Comparison of ENCODE assay signal across 8 mouse cellular contexts in genomic region chr15:100683041-100683440, GRCm38 (mm10). TPM values are rescaled to one million over a fixed set of nuclear protein-coding genes. Genes with fewer than 3 reads are reported as not detected.
DNase-seq lines count a peak whose midpoint lies in the region; ATAC-seq lines count a peak whose summit lies in the region.

No protein-coding gene starts in this region.

- no peaks in the 10 kb centered on the region for H3K27me3 ChIP-seq in forebrain, embryonic 11.5 days (ENCODE audit: control insufficient read depth, insufficient read depth, low read length)
- no peaks in the 10 kb centered on the region for H3K27me3 ChIP-seq in forebrain, embryonic 16.5 days (replicated peaks; ENCODE audit: control insufficient read depth, insufficient read depth, low read length)

- H3K4me3 ChIP-seq in forebrain, embryonic 11.5 days (ENCODE audit: low read depth, low read length), result no peak overlapping the region
- H3K4me3 ChIP-seq in forebrain, embryonic 16.5 days (replicated peaks; ENCODE audit: low read length), result no peak overlapping the region

- no peak overlapping the region for H3K4me2 ChIP-seq in forebrain, embryonic 11.5 days (ENCODE audit: low read depth, low read length, severe bottlenecking)
- H3K4me2 ChIP-seq in forebrain, embryonic 16.5 days (ENCODE audit: low read length), result no peak overlapping the region

- H3K9ac ChIP-seq in forebrain, embryonic 11.5 days (ENCODE audit: low read length), result no peak overlapping the region
- H3K9ac ChIP-seq in forebrain, embryonic 16.5 days (replicated peaks; ENCODE audit: low read depth, low read length), result no peak overlapping the region

- ATAC-seq in forebrain, embryonic 11.5 days (replicated peaks; ENCODE audit: low FRiP score), result no peak
- ATAC-seq in forebrain, embryonic 16.5 days, result no peak
- peak; percentile 59 for ATAC-seq in activated CD4-positive, CD25-positive, alpha-beta regulatory T cell, adult 4 months

- H3K4me1 ChIP-seq in forebrain, embryonic 11.5 days (replicated peaks; ENCODE audit: control insufficient read depth, insufficient read depth, low read length), result no peaks in the 10 kb centered on the region
- H3K4me1 ChIP-seq in forebrain, embryonic 16.5 days (replicated peaks; ENCODE audit: control insufficient read depth, insufficient read depth, low read length), result no peaks in the 10 kb centered on the region

- H3K9me3 ChIP-seq in forebrain, embryonic 11.5 days (ENCODE audit: control insufficient read depth, low read length), result no peaks in the 10 kb centered on the region
- H3K9me3 ChIP-seq in forebrain, embryonic 16.5 days (ENCODE audit: control insufficient read depth, low read length), result no peaks in the 10 kb centered on the region

- H3K36me3 ChIP-seq in forebrain, embryonic 11.5 days (ENCODE audit: control insufficient read depth, insufficient read depth, low read length), result no peaks in the 10 kb centered on the region
- no peaks in the 10 kb centered on the region for H3K36me3 ChIP-seq in forebrain, embryonic 16.5 days (ENCODE audit: control insufficient read depth, insufficient read depth)

- WGBS in forebrain, embryonic 11.5 days, result 50% methylated on average over 2 of the region's 2 CpGs
- WGBS in forebrain, embryonic 16.5 days, result 47% methylated on average over 2 of the region's 2 CpGs

- no peak overlapping the region for H3K27ac ChIP-seq in forebrain, embryonic 11.5 days (ENCODE audit: low read depth, low read length)
- H3K27ac ChIP-seq in forebrain, embryonic 16.5 days (ENCODE audit: low read length), result no peak overlapping the region

- DNase-seq in forebrain, embryonic 11.5 days (ENCODE audit: low spot score), result peak; percentile 88
- DNase-seq in embryo, embryonic 11 days, result peak; percentile 88
- peak; percentile 19 to 68 for DNase-seq in heart, adult 9 months (ENCODE audit: low spot score in 2 of 2)
- DNase-seq in layer of hippocampus, postnatal 14 days (ENCODE audit: low spot score in 2 of 2), result peak; percentile 76 to 86
- peak; percentile 94 for DNase-seq in lung, postnatal 36 days
- DNase-seq in skeletal muscle tissue, adult 2 months (ENCODE audit: low read depth, low spot score), result peak; percentile 77

RNA-seq across cellular contexts. Expression of gene Cela1, which starts 4.7 kb away (rescaled TPM):
- 1.1 and 1.3 TPM in 2 replicates for polyA plus RNA-seq in forebrain, embryonic 11.5 days (2014; fragmentation: Nextera tagmentation; extraction: Ambion mirVana)
- 1.1 and 1.4 TPM in 2 replicates for polyA plus RNA-seq in forebrain, embryonic 16.5 days (2015; fragmentation: Nextera tagmentation; extraction: Ambion mirVana)
- polyA plus RNA-seq in activated CD4-positive, CD25-positive, alpha-beta regulatory T cell, adult 4 months (2017; shearing (Covaris generic)), result 10 to 100 TPM in 1 of 2 experiments, 1 to 10 TPM in 1; 6.7 to 10.3 TPM
- 1 to 10 TPM; 1.7 to 1.9 TPM for total RNA-seq in layer of hippocampus, postnatal 14 days (2021)

RNA-seq across cellular contexts. Expression of gene Bin2, which starts 13.7 kb away (rescaled TPM):
- polyA plus RNA-seq in forebrain, embryonic 11.5 days (2014; fragmentation: Nextera tagmentation; extraction: Ambion mirVana), result 3.9 and 5.4 TPM in 2 replicates
- 0.65 and 0.70 TPM in 2 replicates for polyA plus RNA-seq in forebrain, embryonic 16.5 days (2015; fragmentation: Nextera tagmentation; extraction: Ambion mirVana)
- polyA plus RNA-seq in activated CD4-positive, CD25-positive, alpha-beta regulatory T cell, adult 4 months (2017; shearing (Covaris generic)), result 100 to 1,000 TPM; 348 to 423 TPM
- 1 to 10 TPM; 4.6 to 5.0 TPM for total RNA-seq in layer of hippocampus, postnatal 14 days (2021)

RNA-seq across cellular contexts. Expression of gene Galnt6, which starts 46.1 kb away (rescaled TPM):
- 0.12 and 0.20 TPM in 2 replicates for polyA plus RNA-seq in forebrain, embryonic 11.5 days (2014; fragmentation: Nextera tagmentation; extraction: Ambion mirVana)
- 0.34 and 0.39 TPM in 2 replicates for polyA plus RNA-seq in forebrain, embryonic 16.5 days (2015; fragmentation: Nextera tagmentation; extraction: Ambion mirVana)
- polyA plus RNA-seq in activated CD4-positive, CD25-positive, alpha-beta regulatory T cell, adult 4 months (2017; shearing (Covaris generic)), result 10 to 100 TPM; 52.5 to 78.9 TPM
- total RNA-seq in layer of hippocampus, postnatal 14 days (2021), result 1 to 10 TPM; 2.0 to 2.1 TPM

RNA-seq across cellular contexts. Expression of gene Smagp, which starts 46.3 kb away (rescaled TPM):
- polyA plus RNA-seq in forebrain, embryonic 11.5 days (2014; fragmentation: Nextera tagmentation; extraction: Ambion mirVana), result 3.7 and 4.1 TPM in 2 replicates
- polyA plus RNA-seq in forebrain, embryonic 16.5 days (2015; fragmentation: Nextera tagmentation; extraction: Ambion mirVana), result 2.4 and 3.3 TPM in 2 replicates
- polyA plus RNA-seq in activated CD4-positive, CD25-positive, alpha-beta regulatory T cell, adult 4 months (2017; shearing (Covaris generic)), result not detected
- 1 to 10 TPM; 2.1 to 2.7 TPM for total RNA-seq in layer of hippocampus, postnatal 14 days (2021)

Comparison
In these comparisons a context has a peak if more than half of its experiments do, and no peak if none do; other contexts are left out.
1. DNase-seq: peak in every context shown above with its lines; median percentile 94 in lung, postnatal 36 days; 88 in forebrain, embryonic 11.5 days; 88 in embryo, embryonic 11 days; 81 in layer of hippocampus, postnatal 14 days; 77 in skeletal muscle tissue, adult 2 months; 44 in heart, adult 9 months.
2. RNA of gene Bin2, which starts 13.7 kb away (polyA plus RNA-seq): 348 to 423 TPM in activated CD4-positive, CD25-positive, alpha-beta regulatory T cell, adult 4 months; 3.9 to 5.4 TPM in forebrain, embryonic 11.5 days and 0.65 to 0.70 TPM in forebrain, embryonic 16.5 days; every median in the first group is over 10 times any median in the second.
3. RNA of gene Galnt6, which starts 46.1 kb away (polyA plus RNA-seq): 52.5 to 78.9 TPM in activated CD4-positive, CD25-positive, alpha-beta regulatory T cell, adult 4 months; 0.34 to 0.39 TPM in forebrain, embryonic 16.5 days and 0.12 to 0.20 TPM in forebrain, embryonic 11.5 days; every median in the first group is over 10 times any median in the second.